Mouse (Mus musculus) bone marrow, adult 2 months (tissue): Measurements from ENCODE around the gene Coro6. TPM values are rescaled to one million over a fixed set of nuclear protein-coding genes. Genes with fewer than 3 reads are reported as not detected.

ENCODE experiments used
- H3K27ac ChIP-seq: fragments of 200-500 bp; 2 replicates; pipeline ENCODE4 v1.5.1; 2012; ENCODE audit warnings: low read depth, mild to moderate bottlenecking, control low read depth, inconsistent platforms, low read length; ENCODE audit not compliant: control insufficient read depth, poor library complexity, insufficient read depth
- H3K4me1 ChIP-seq: fragments of 200-500 bp; 2 replicates; pipeline ENCODE4 v1.6.1; 2011; ENCODE audit warnings: low read length; ENCODE audit not compliant: control insufficient read depth, insufficient read depth
- H3K4me3 ChIP-seq: fragments of 200-500 bp; replicated peaks from 2 replicates; pipeline ENCODE3; 2011; ENCODE audit warnings: mild to moderate bottlenecking, low read depth, low read length, control low read depth; ENCODE audit not compliant: control insufficient read depth
- CTCF ChIP-seq: fragments of 200-500 bp; IDR thresholded peaks from 2 replicates; pipeline ENCODE4 v1.5.1; 2011; ENCODE audit warnings: low read length, control low read depth; ENCODE audit not compliant: control insufficient read depth, insufficient read depth
- POLR2A ChIP-seq: fragments of 200-500 bp; IDR thresholded peaks from 2 replicates; pipeline ENCODE4 v1.6.1; 2011; ENCODE audit warnings: low read depth, mild to moderate bottlenecking, control low read depth, low read length, borderline replicate concordance; ENCODE audit not compliant: control insufficient read depth
- WGBS: fragments of 180-500 bp; shearing (Covaris S2); methylation state at CpG from one replicate; pipeline ENCODE4 v1.1.7; 2018; 5-methylcytosine and 5-hydroxymethylcytosine counted together
- polyA plus RNA-seq: library from polyadenylated mRNA; stranded (reverse); fragments of >200 nt; gene quantifications from 2 replicates; pipeline ENCODE4 v1.2.4, GENCODE M21; 2011; ENCODE audit warnings: low replicate concordance; ENCODE audit not compliant: missing spikeins, insufficient read depth, insufficient read length

Coro6 gene
- polyA plus RNA-seq, 1 experiment: 1.00 TPM

- Histone ChIP-seq H3K4me3 (no peak overlapping the region), H3K4me1 (peaks cover 3% of the 10 kb centered on the region), H3K27ac (no peak overlapping the region)
- TF ChIP-seq CTCF (no peak), POLR2A (no peak)
- 82% methylated on average over 6 of the region's 6 CpGs for WGBS
These were observed 23.0 kb downstream of the Coro6 start for GRCm38 (mm10) chr11:77485229-77485628.

DNA sequence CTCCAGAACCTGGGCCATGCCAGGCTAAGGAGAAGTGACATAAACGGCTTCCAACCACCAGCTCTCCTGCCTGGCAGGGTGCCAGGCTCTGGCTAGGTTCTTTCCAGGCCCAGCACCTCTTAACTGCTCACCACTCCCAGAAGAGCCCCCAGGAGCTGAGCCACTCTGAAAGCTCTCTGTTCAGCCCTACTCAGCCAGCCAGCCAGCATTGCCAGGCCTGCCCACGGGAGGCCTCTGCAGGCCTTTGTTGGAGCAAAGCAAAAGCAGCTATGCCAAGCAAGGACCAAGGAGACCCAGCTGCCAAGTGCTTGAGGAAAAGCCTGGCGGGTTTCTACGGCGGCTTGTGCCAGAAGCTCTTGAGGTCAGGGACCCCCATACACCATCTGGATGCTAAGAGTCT is 24.6 kb downstream of the Coro6 start:
- peaks cover 5% of the 10 kb centered on the region for H3K4me1 ChIP-seq
- no peak overlapping the region for H3K4me3 ChIP-seq
- TF ChIP-seq CTCF (no peak), POLR2A (no peak)
- H3K27ac ChIP-seq: no peak overlapping the region
- WGBS: 56% methylated on average over 5 of the region's 5 CpGs

GRCm38 (mm10) chr11:77488771-77489581 is 26.8 kb downstream of the Coro6 start:
- WGBS: 7% methylated on average over 55 of the region's 55 CpGs

GRCm38 (mm10) chr11:77489591-77490235 is 27.5 kb downstream of the Coro6 start, which contains the start of gene Ankrd13b:
Ankrd13b (minus strand) TSS chr11:77489678.
- peak within 1 kb of the TSS; percentile 64 for H3K4me3 ChIP-seq
- peaks cover 5% of the 10 kb centered on the region; the same call in 1 of the 2 replicates for H3K4me1 ChIP-seq
- H3K27ac ChIP-seq: no peak within 1 kb of the TSS
- TF ChIP-seq POLR2A: no peak
- TF ChIP-seq CTCF: no peak
- WGBS: 4% methylated on average over 66 of the region's 87 CpGs

More at GRCm38 (mm10) chr11:77488771-77489581, 26.8 kb downstream of the Coro6 start:
- H3K4me1 ChIP-seq: peaks cover 4% of the 10 kb centered on the region; the same call in 1 of the 2 replicates
- TF ChIP-seq CTCF: no peak
- H3K27ac ChIP-seq: no peak overlapping the region
- peak overlapping the region; percentile 41 for H3K4me3 ChIP-seq

DNA sequence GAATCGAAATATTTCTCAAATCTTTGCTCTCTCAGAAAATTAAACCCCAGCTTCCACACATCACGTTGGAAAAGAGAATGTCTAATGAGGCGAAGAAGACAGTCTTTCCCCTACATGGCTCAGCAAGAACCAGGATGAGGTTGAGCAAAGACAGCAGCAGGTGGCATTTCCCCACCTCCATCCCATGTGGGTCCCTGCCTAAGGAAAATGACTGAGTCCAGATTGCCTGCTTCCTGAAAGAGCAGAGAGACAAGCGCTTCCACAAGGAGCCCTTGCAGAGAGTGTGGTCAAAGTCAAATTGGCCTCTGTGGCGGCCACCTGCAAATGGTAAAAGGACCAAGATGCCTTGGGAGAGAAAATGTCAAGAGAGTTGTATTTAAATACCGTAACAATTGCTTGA is 28.2 kb downstream of the Coro6 start:
- TF ChIP-seq POLR2A: no peak
- no peak for TF ChIP-seq CTCF
- H3K27ac ChIP-seq: no peak overlapping the region
- H3K4me1 ChIP-seq: peaks cover 5% of the 10 kb centered on the region; the same call in 1 of the 2 replicates
- H3K4me3 ChIP-seq: no peak overlapping the region
- 67% methylated on average over 6 of the region's 6 CpGs for WGBS

DNA sequence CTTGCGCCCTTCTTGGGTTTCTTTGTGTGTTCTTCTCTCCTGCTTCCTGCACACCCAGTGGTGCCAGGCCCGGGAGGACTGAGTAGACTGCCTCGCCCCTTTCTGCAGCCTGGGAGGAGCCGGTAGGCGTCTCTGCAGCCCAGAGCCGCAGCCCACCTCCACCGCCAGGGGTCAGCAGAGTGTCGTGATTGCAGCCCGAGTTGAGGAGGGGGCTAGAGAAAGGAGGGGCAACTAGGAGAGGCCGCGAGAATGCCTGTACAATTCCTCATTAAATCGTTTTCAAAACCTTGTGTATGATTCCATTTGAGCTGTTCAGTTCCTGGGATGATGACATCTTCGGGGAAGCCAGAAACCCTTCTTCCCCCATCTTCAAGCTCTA is 28.9 kb downstream of the Coro6 start:
- peak; percentile 93 for TF ChIP-seq CTCF
- peak; percentile 23; the same call in 1 of the 2 replicates for TF ChIP-seq POLR2A
- no peak overlapping the region for H3K4me3 ChIP-seq
- WGBS: under 1% methylated on average over 13 of the region's 13 CpGs
- H3K4me1 ChIP-seq: peaks cover 5% of the 10 kb centered on the region; the same call in 1 of the 2 replicates
- H3K27ac ChIP-seq: no peak overlapping the region

GRCm38 (mm10) chr11:77491502-77492291 is 29.5 kb downstream of the Coro6 start:
- peaks cover 5% of the 10 kb centered on the region; the same call in 1 of the 2 replicates for H3K4me1 ChIP-seq
- H3K4me3 ChIP-seq: peak overlapping the region; percentile 40
- no peak for TF ChIP-seq CTCF
- under 1% methylated on average over 23 of the region's 23 CpGs for WGBS
- H3K27ac ChIP-seq: no peak overlapping the region
